Mouse (Mus musculus): ENCODE results near the gene Usp13. TPM values are rescaled to one million over a fixed set of nuclear protein-coding genes. Genes with fewer than 3 reads are reported as not detected.

The Usp13 gene
- polyA plus RNA-seq, 1 experiment from 2014 or later = 3.8 TPM

DNA sequence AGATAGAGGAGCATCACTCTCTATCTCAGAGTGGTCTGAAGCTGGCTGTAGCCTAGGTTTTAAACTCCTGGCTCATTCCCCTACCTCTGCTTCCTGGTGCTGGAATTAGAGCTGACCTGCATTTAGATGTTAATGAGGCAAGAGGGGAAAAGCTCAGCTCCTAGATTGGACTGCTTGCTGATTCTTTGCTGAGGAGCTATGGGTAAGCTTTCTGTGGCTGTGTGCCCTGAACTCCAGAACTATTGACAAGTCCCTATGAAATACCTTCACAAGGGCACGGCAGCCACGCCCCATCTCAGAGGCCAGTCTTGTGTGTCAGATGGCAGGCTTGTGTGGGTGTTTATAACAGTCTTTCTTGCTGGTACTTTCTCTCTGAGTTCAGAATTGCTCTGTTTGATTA is 16.5 kb downstream of the Usp13 start:
- DNase-seq (ENCODE audit: low spot score) = no peak
- no peaks in the 10 kb centered on the region for H3K9me3 ChIP-seq (ENCODE audit: control insufficient read depth, low read length)
- no peaks in the 10 kb centered on the region for H3K27me3 ChIP-seq (ENCODE audit: control insufficient read depth, insufficient read depth, low read length)
- no peak for ATAC-seq (ENCODE audit: insufficient number of reproducible peaks, low FRiP score, low TSS enrichment, low read depth)
- WGBS = 52% methylated on average over 2 of the region's 2 CpGs
- H3K4me2 ChIP-seq (ENCODE audit: low read depth, severe bottlenecking) = no peak overlapping the region
- no peak overlapping the region for H3K27ac ChIP-seq (replicated peaks; ENCODE audit: low read depth, low read length)
- no peaks in the 10 kb centered on the region for H3K36me3 ChIP-seq (ENCODE audit: control insufficient read depth, insufficient read depth, low read length)
- no peaks in the 10 kb centered on the region for H3K4me1 ChIP-seq (ENCODE audit: control insufficient read depth, insufficient read depth, low read length)
- H3K4me3 ChIP-seq (ENCODE audit: low read depth, low read length) = no peak overlapping the region
- no peak overlapping the region for H3K9ac ChIP-seq (ENCODE audit: low read length)

DNA sequence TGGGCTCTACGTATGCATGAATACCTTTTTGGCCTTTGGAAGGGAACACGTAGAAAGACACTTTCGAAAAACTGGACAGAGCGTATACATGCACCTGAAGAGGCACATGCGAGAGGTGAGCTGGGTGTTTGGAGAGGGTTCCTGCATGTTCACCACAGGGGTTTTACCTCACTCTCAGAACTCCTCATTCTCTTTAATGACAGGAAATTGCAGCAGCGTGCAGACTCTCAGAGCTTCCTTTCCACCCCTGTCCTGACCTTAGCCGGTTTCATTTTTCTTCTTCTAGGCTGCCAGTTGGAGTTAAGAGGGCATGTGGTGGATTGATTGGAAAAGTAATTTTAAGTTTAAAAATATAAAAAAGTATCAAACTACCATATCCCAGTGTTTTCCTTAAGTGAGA is 20.5 kb downstream of the Usp13 start:
- no peak overlapping the region for H3K4me3 ChIP-seq (ENCODE audit: low read depth, low read length)
- H3K36me3 ChIP-seq (ENCODE audit: control insufficient read depth, insufficient read depth, low read length) = no peaks in the 10 kb centered on the region
- ATAC-seq (ENCODE audit: insufficient number of reproducible peaks, low FRiP score, low TSS enrichment, low read depth) (no peak), DNase-seq (ENCODE audit: low spot score) (no peak)
- H3K4me2 ChIP-seq (ENCODE audit: low read depth, severe bottlenecking) = no peak overlapping the region
- no peak overlapping the region for H3K27ac ChIP-seq (replicated peaks; ENCODE audit: low read depth, low read length)
- no peaks in the 10 kb centered on the region for H3K9me3 ChIP-seq (ENCODE audit: control insufficient read depth, low read length)
- WGBS = 74% methylated on average over 7 of the region's 7 CpGs
- no peaks in the 10 kb centered on the region for H3K4me1 ChIP-seq (ENCODE audit: control insufficient read depth, insufficient read depth, low read length)
- no peaks in the 10 kb centered on the region for H3K27me3 ChIP-seq (ENCODE audit: control insufficient read depth, insufficient read depth, low read length)
- H3K9ac ChIP-seq (ENCODE audit: low read length) = no peak overlapping the region

DNA sequence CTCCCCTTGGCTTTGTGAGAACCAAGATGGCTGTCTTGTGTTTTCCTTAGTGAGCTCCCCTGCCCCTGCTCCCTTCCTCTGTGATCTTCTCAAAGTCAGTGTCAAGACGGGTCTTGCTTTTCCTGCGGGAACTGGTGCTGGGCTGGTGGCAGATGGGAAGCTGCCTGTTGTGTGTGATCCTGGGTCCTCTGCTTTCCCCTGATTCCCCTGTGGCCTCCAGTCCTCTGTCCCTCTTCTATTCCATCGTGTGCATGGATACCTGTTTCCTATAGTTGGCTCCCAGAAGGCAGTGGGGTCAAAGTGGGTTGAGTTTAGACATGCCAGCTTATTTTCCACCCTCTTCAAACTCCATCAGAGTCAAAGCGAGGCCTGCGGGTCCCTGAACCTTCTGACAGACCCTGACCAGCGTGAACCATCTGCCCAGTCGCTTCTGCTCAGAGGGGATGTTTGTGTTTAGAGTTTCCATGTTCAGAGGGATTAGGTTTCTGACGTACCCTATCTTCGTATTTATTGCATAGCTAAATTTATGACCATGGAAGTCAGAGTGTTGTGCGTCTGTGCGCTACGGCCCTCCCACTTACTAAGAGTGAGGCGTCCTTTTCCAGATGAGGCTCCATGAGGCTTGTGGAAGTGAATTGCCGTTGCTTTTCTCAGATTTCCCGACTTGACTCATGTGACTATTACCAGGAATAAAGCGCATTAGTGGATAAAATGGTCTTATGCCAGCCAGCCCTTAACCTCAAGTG is 39.2 kb downstream of the Usp13 start:
- no peak for DNase-seq (ENCODE audit: low spot score)
- H3K27me3 ChIP-seq (ENCODE audit: control insufficient read depth, insufficient read depth, low read length) = no peaks in the 10 kb centered on the region
- no peaks in the 10 kb centered on the region for H3K36me3 ChIP-seq (ENCODE audit: control insufficient read depth, insufficient read depth, low read length)
- H3K9ac ChIP-seq (ENCODE audit: low read length) = no peak overlapping the region
- no peaks in the 10 kb centered on the region for H3K4me1 ChIP-seq (ENCODE audit: control insufficient read depth, insufficient read depth, low read length)
- no peak overlapping the region for H3K4me2 ChIP-seq (ENCODE audit: low read depth, severe bottlenecking)
- 74% methylated on average over 16 of the region's 16 CpGs for WGBS
- H3K9me3 ChIP-seq (ENCODE audit: control insufficient read depth, low read length) = no peaks in the 10 kb centered on the region
- no peak for ATAC-seq (ENCODE audit: insufficient number of reproducible peaks, low FRiP score, low TSS enrichment, low read depth)
- no peak overlapping the region for H3K27ac ChIP-seq (replicated peaks; ENCODE audit: low read depth, low read length)
- no peak overlapping the region for H3K4me3 ChIP-seq (ENCODE audit: low read depth, low read length)

DNA sequence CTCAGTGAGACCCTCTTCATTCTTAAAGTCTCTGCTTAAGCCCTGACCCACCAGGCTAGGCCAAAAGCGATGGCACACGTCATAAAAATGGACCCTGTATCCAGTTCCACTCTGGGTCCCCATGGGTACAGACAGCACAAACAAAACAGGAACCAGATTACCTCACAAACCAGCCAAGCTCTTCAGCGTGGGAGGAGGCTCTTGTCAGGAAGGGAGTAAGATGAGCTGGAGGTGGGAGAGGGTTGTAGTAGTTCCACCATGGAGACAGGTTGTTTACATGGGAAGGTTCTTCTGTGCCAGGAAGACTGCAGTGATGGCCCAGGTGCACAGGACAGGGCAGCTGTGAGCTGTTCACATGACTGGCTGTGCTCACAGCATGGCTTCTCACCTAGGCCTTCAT is 53.7 kb downstream of the Usp13 start:
- Histone ChIP-seq H3K27me3 (ENCODE audit: control insufficient read depth, insufficient read depth, low read length) (no peaks in the 10 kb centered on the region), H3K4me2 (ENCODE audit: low read depth, severe bottlenecking) (no peak overlapping the region), H3K27ac (replicated peaks; ENCODE audit: low read depth, low read length) (no peak overlapping the region), H3K9me3 (ENCODE audit: control insufficient read depth, low read length) (no peaks in the 10 kb centered on the region), H3K4me3 (ENCODE audit: low read depth, low read length) (no peak overlapping the region), H3K9ac (ENCODE audit: low read length) (no peak overlapping the region), H3K4me1 (ENCODE audit: control insufficient read depth, insufficient read depth, low read length) (no peaks in the 10 kb centered on the region), H3K36me3 (ENCODE audit: control insufficient read depth, insufficient read depth, low read length) (no peaks in the 10 kb centered on the region)
- ATAC-seq (ENCODE audit: insufficient number of reproducible peaks, low FRiP score, low TSS enrichment, low read depth) (no peak), DNase-seq (ENCODE audit: low spot score) (no peak)
- 88% methylated on average over 3 of the region's 3 CpGs for WGBS

- Histone ChIP-seq H3K9ac (ENCODE audit: low read length) (no peak overlapping the region), H3K36me3 (ENCODE audit: control insufficient read depth, insufficient read depth, low read length) (no peaks in the 10 kb centered on the region), H3K27me3 (ENCODE audit: control insufficient read depth, insufficient read depth, low read length) (no peaks in the 10 kb centered on the region), H3K4me2 (ENCODE audit: low read depth, severe bottlenecking) (no peak overlapping the region), H3K4me1 (ENCODE audit: control insufficient read depth, insufficient read depth, low read length) (no peaks in the 10 kb centered on the region), H3K9me3 (ENCODE audit: control insufficient read depth, low read length) (no peaks in the 10 kb centered on the region), H3K27ac (replicated peaks; ENCODE audit: low read depth, low read length) (no peak overlapping the region), H3K4me3 (ENCODE audit: low read depth, low read length) (no peak overlapping the region)
- no peak for ATAC-seq (ENCODE audit: insufficient number of reproducible peaks, low FRiP score, low TSS enrichment, low read depth)
- WGBS = 89% methylated on average over 8 of the region's 8 CpGs
- DNase-seq (ENCODE audit: low spot score) = no peak
These were observed 69.0 kb downstream of the Usp13 start for GRCm38 (mm10) chr3:32886386-32886785.

GRCm38 (mm10) chr3:32888886-32889285 is 71.5 kb downstream of the Usp13 start:
- 94% methylated on average over 5 of the region's 5 CpGs for WGBS

GRCm38 (mm10) chr3:32890174-32890573 is 72.8 kb downstream of the Usp13 start:
- no peak overlapping the region for H3K9ac ChIP-seq (ENCODE audit: low read length)
- WGBS = 88% methylated on average over 4 of the region's 4 CpGs
- H3K4me3 ChIP-seq (ENCODE audit: low read depth, low read length) = no peak overlapping the region
- no peaks in the 10 kb centered on the region for H3K27me3 ChIP-seq (ENCODE audit: control insufficient read depth, insufficient read depth, low read length)
- H3K36me3 ChIP-seq (ENCODE audit: control insufficient read depth, insufficient read depth, low read length) = no peaks in the 10 kb centered on the region
- H3K4me1 ChIP-seq (ENCODE audit: control insufficient read depth, insufficient read depth, low read length) = no peaks in the 10 kb centered on the region
- H3K9me3 ChIP-seq (ENCODE audit: control insufficient read depth, low read length) = no peaks in the 10 kb centered on the region
- no peak overlapping the region for H3K4me2 ChIP-seq (ENCODE audit: low read depth, severe bottlenecking)
- ATAC-seq (ENCODE audit: insufficient number of reproducible peaks, low FRiP score, low TSS enrichment, low read depth) = no peak
- no peak for DNase-seq (ENCODE audit: low spot score)
- no peak overlapping the region for H3K27ac ChIP-seq (replicated peaks; ENCODE audit: low read depth, low read length)

More at GRCm38 (mm10) chr3:32888886-32889285, 71.5 kb downstream of the Usp13 start:
- H3K4me2 ChIP-seq (ENCODE audit: low read depth, severe bottlenecking) = no peak overlapping the region
- H3K9ac ChIP-seq (ENCODE audit: low read length) = no peak overlapping the region
- ATAC-seq (ENCODE audit: insufficient number of reproducible peaks, low FRiP score, low TSS enrichment, low read depth) (no peak), DNase-seq (ENCODE audit: low spot score) (no peak)
- no peaks in the 10 kb centered on the region for H3K27me3 ChIP-seq (ENCODE audit: control insufficient read depth, insufficient read depth, low read length)
- no peaks in the 10 kb centered on the region for H3K36me3 ChIP-seq (ENCODE audit: control insufficient read depth, insufficient read depth, low read length)
- no peaks in the 10 kb centered on the region for H3K4me1 ChIP-seq (ENCODE audit: control insufficient read depth, insufficient read depth, low read length)
- H3K4me3 ChIP-seq (ENCODE audit: low read depth, low read length) = no peak overlapping the region
- no peak overlapping the region for H3K27ac ChIP-seq (replicated peaks; ENCODE audit: low read depth, low read length)
- H3K9me3 ChIP-seq (ENCODE audit: control insufficient read depth, low read length) = no peaks in the 10 kb centered on the region

- DNase-seq (ENCODE audit: low spot score) = no peak
- no peaks in the 10 kb centered on the region for H3K9me3 ChIP-seq (ENCODE audit: control insufficient read depth, low read length)
- H3K27me3 ChIP-seq (ENCODE audit: control insufficient read depth, insufficient read depth, low read length) = no peaks in the 10 kb centered on the region
- no peaks in the 10 kb centered on the region for H3K4me1 ChIP-seq (ENCODE audit: control insufficient read depth, insufficient read depth, low read length)
- 42% methylated on average over 4 of the region's 4 CpGs for WGBS
- H3K27ac ChIP-seq (replicated peaks; ENCODE audit: low read depth, low read length) = no peak overlapping the region
- no peak for ATAC-seq (ENCODE audit: insufficient number of reproducible peaks, low FRiP score, low TSS enrichment, low read depth)
- no peak overlapping the region for H3K4me3 ChIP-seq (ENCODE audit: low read depth, low read length)
- H3K9ac ChIP-seq (ENCODE audit: low read length) = no peak overlapping the region
- H3K4me2 ChIP-seq (ENCODE audit: low read depth, severe bottlenecking) = no peak overlapping the region
- peaks cover 2% of the 10 kb centered on the region; the same call in 1 of the 2 replicates for H3K36me3 ChIP-seq (ENCODE audit: control insufficient read depth, insufficient read depth, low read length)
These were observed 86.1 kb downstream of the Usp13 start for GRCm38 (mm10) chr3:32903462-32903861.

DNA sequence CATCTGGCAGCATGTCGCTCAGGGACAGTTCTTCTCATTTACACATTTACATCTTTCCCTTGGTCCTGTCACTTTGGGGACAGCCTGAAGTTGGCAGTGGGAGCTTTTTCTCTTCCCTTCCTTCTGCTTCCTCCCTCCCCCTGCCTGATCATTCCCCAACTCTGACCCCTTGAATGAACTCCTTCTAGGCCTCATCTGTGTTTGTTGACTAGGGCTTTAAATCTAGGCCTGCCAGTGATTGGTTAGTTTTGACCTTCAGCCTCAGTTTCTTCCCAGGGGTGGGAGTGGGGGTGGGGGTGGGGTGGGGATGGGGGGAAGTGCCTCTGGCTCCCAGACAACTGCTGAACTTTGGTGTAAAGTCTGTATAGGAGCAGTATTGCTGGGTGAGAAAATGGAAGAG is 87.3 kb downstream of the Usp13 start:
- H3K4me2 ChIP-seq (ENCODE audit: low read depth, severe bottlenecking) = no peak overlapping the region
- DNase-seq (ENCODE audit: low spot score) = no peak
- H3K4me3 ChIP-seq (ENCODE audit: low read depth, low read length) = no peak overlapping the region
- 80% methylated on average over 1 of the region's 1 CpGs for WGBS
- H3K27ac ChIP-seq (replicated peaks; ENCODE audit: low read depth, low read length) = no peak overlapping the region
- no peaks in the 10 kb centered on the region for H3K4me1 ChIP-seq (ENCODE audit: control insufficient read depth, insufficient read depth, low read length)
- no peak for ATAC-seq (ENCODE audit: insufficient number of reproducible peaks, low FRiP score, low TSS enrichment, low read depth)
- H3K9me3 ChIP-seq (ENCODE audit: control insufficient read depth, low read length) = no peaks in the 10 kb centered on the region
- no peaks in the 10 kb centered on the region for H3K27me3 ChIP-seq (ENCODE audit: control insufficient read depth, insufficient read depth, low read length)
- H3K9ac ChIP-seq (ENCODE audit: low read length) = no peak overlapping the region
- peaks cover 2% of the 10 kb centered on the region; the same call in 1 of the 2 replicates for H3K36me3 ChIP-seq (ENCODE audit: control insufficient read depth, insufficient read depth, low read length)

Data from limb, embryonic 11.5 days (tissue).